In genomic region chr16:4374780-4375380, GRCm38 (mm10) we compare ENCODE assay signal across 9 mouse cellular contexts. TPM values are rescaled to one million over a fixed set of nuclear protein-coding genes. Genes with fewer than 3 reads are reported as not detected.
DNase-seq lines count a peak whose midpoint lies in the region; ATAC-seq and TF ChIP-seq lines count a peak whose summit lies in the region.
"Had no signal": no experiment of that assay in that cellular context is flagged by ENCODE, and none has a peak within 500 bp of the region (broad histone marks: within the 10 kb centered on the region; RNA-seq: fewer than 3 reads in every experiment).

No protein-coding gene starts in this region.

- H3K9ac ChIP-seq in intestine, postnatal 0 days (ENCODE audit: low read depth, low read length) = no peak overlapping the region
- H3K9ac ChIP-seq in hindbrain, embryonic 12.5 days = no peak overlapping the region
- H3K9ac ChIP-seq: heart, embryonic 15.5 days had no signal

- no peaks in the 10 kb centered on the region for H3K9me3 ChIP-seq in heart, embryonic 10.5 days
- H3K9me3 ChIP-seq in intestine, postnatal 0 days (ENCODE audit: control insufficient read depth) = no peaks in the 10 kb centered on the region
- no peaks in the 10 kb centered on the region for H3K9me3 ChIP-seq in hindbrain, embryonic 12.5 days (replicated peaks)
- H3K9me3 ChIP-seq: heart, embryonic 15.5 days had no signal

- no peaks in the 10 kb centered on the region for H3K36me3 ChIP-seq in heart, embryonic 10.5 days
- no peaks in the 10 kb centered on the region for H3K36me3 ChIP-seq in intestine, postnatal 0 days (ENCODE audit: control insufficient read depth, insufficient read depth)
- H3K36me3 ChIP-seq in hindbrain, embryonic 12.5 days = no peaks in the 10 kb centered on the region
- H3K36me3 ChIP-seq: heart, embryonic 15.5 days had no signal

- TF ChIP-seq CTCF in intestine, postnatal 0 days (IDR thresholded peaks at IDR 0.05; ENCODE audit: low read depth) = no peak

- H3K4me2 ChIP-seq in intestine, postnatal 0 days (replicated peaks; ENCODE audit: low read depth) = no peak overlapping the region
- no peak overlapping the region for H3K4me2 ChIP-seq in hindbrain, embryonic 12.5 days (replicated peaks)
- H3K4me2 ChIP-seq: heart, embryonic 15.5 days had no signal

- no peaks in the 10 kb centered on the region for H3K27me3 ChIP-seq in heart, embryonic 10.5 days (ENCODE audit: insufficient read depth, poor library complexity, severe bottlenecking)
- no peaks in the 10 kb centered on the region for H3K27me3 ChIP-seq in intestine, postnatal 0 days (replicated peaks; ENCODE audit: control insufficient read depth, insufficient read depth, low read length)
- H3K27me3 ChIP-seq in hindbrain, embryonic 12.5 days = no peaks in the 10 kb centered on the region
- H3K27me3 ChIP-seq: heart, embryonic 15.5 days had no signal

- no peak for ATAC-seq in intestine, postnatal 0 days
- no peak for ATAC-seq in hindbrain, embryonic 12.5 days (ENCODE audit: low FRiP score)

- 63% methylated on average over 7 of the region's 7 CpGs for WGBS in heart, embryonic 10.5 days
- 77% methylated on average over 7 of the region's 7 CpGs for WGBS in intestine, postnatal 0 days
- WGBS in hindbrain, embryonic 12.5 days = 61% methylated on average over 7 of the region's 7 CpGs

- no peak overlapping the region for H3K4me3 ChIP-seq in heart, embryonic 10.5 days
- no peak overlapping the region for H3K4me3 ChIP-seq in intestine, postnatal 0 days (ENCODE audit: low read depth, low read length)
- H3K4me3 ChIP-seq in hindbrain, embryonic 12.5 days = no peak overlapping the region
- H3K4me3 ChIP-seq: heart, embryonic 15.5 days had no signal

- H3K27ac ChIP-seq in heart, embryonic 10.5 days = no peak overlapping the region
- no peak overlapping the region for H3K27ac ChIP-seq in intestine, postnatal 0 days (ENCODE audit: low read depth, low read length)
- no peak overlapping the region for H3K27ac ChIP-seq in hindbrain, embryonic 12.5 days
- H3K27ac ChIP-seq: heart, embryonic 15.5 days had no signal

- no peaks in the 10 kb centered on the region for H3K4me1 ChIP-seq in heart, embryonic 10.5 days
- H3K4me1 ChIP-seq in intestine, postnatal 0 days (replicated peaks; ENCODE audit: control insufficient read depth, insufficient read depth, low read length) = peaks cover 5% of the 10 kb centered on the region; the same call in 1 of the 2 replicates
- H3K4me1 ChIP-seq in hindbrain, embryonic 12.5 days = no peaks in the 10 kb centered on the region

- DNase-seq in heart, adult 18-20 months = peak; percentile 72 to 75
- no peak for DNase-seq in heart, embryonic 10.5 days (ENCODE audit: low spot score)
- DNase-seq in NIH3T3 (ENCODE audit: low read depth) = peak; percentile 63
- peak; percentile 18 for DNase-seq in gastrocnemius, postnatal 10 days
- peak; percentile 66 to 68 for DNase-seq in lung, adult 18-20 months
- DNase-seq in cerebellum, adult 9-10 months = no peak

RNA-seq across cellular contexts. Expression of gene Adcy9, which starts 45.4 kb away (rescaled TPM):
- total RNA-seq in heart, adult 18-20 months (2021) = 10 to 100 TPM; 21.8 to 22.3 TPM
- polyA plus RNA-seq in heart, embryonic 10.5 days (2016; fragmentation: Nextera tagmentation; extraction: Ambion mirVana) = 0.30 and 0.55 TPM in 2 replicates
- 10 to 100 TPM; 22.3 to 22.6 TPM for total RNA-seq in gastrocnemius, postnatal 10 days (2021)
- polyA plus RNA-seq in intestine, postnatal 0 days (2015; fragmentation: Nextera tagmentation; extraction: Ambion mirVana) = 1.5 and 2.1 TPM in 2 replicates
- polyA plus RNA-seq in hindbrain, embryonic 12.5 days (2016; fragmentation: Nextera tagmentation; extraction: Ambion mirVana) = 2.8 and 3.5 TPM in 2 replicates

Comparison
In these comparisons a context has a peak if more than half of its experiments do, and no peak if none do; other contexts are left out.
1. DNase-seq: peak in heart, adult 18-20 months (2 of 2), NIH3T3 (single experiment), gastrocnemius, postnatal 10 days (single experiment) and lung, adult 18-20 months (2 of 2); none in heart, embryonic 10.5 days (single experiment) and cerebellum, adult 9-10 months (single experiment).